Mouse (Mus musculus) small intestine, adult 2 months (tissue): ENCODE measurements around the gene Gadd45g.

ENCODE experiments used
- CTCF ChIP-seq: fragments of 200-500 bp; IDR thresholded peaks from 2 replicates; pipeline ENCODE4 v1.5.1; 2012; ENCODE audit warnings: low read depth, mild to moderate bottlenecking, control low read depth, inconsistent platforms, low read length, moderate library complexity, mixed read lengths; ENCODE audit not compliant: insufficient replicate concordance, insufficient read length; ENCODE audit errors: extremely low read depth
- POLR2A ChIP-seq: fragments of 200-500 bp; IDR thresholded peaks from 2 replicates; pipeline ENCODE4 v1.6.1; 2012; ENCODE audit warnings: low read depth, mild to moderate bottlenecking, control low read depth, inconsistent platforms, low read length, moderate library complexity

- TF ChIP-seq POLR2A (no peak; the same call in 1 of the 2 replicates), CTCF (no peak)
These were observed 653 bp downstream of the Gadd45g start for GRCm38 (mm10) chr13:51846868-51847793.
